Mouse (Mus musculus) lung, postnatal 0 days (tissue): ENCODE measurements around the gene Ntpcr. TPM values are rescaled to one million over a fixed set of nuclear protein-coding genes. Genes with fewer than 3 reads are reported as not detected.
A peak's percentile ranks its signal among the peaks of the same experiment; 100 is the strongest.

ENCODE experiments used
- ATAC-seq: fragments of 200-750 bp; cut with Nextera tagmentation; 2 replicates; pipeline ENCODE4 v1.8.0; 2017; ENCODE audit warnings: moderate library complexity
- DNase-seq: peaks from one replicate; pipeline ENCODE4 v3.0.0-alpha.2; 2016; ENCODE audit warnings: low spot score
- H3K27ac ChIP-seq: fragments of 300-500 bp; sonication (generic); 2 replicates; pipeline ENCODE4 v1.5.1; 2014; ENCODE audit warnings: antibody characterized with exemption, mild to moderate bottlenecking, low read length, mixed read lengths
- H3K27me3 ChIP-seq: fragments of 300-500 bp; sonication (generic); replicated peaks from 2 replicates; pipeline ENCODE4 v1.6.1; 2014; ENCODE audit warnings: low read length, mixed read lengths; ENCODE audit not compliant: insufficient read depth
- H3K36me3 ChIP-seq: fragments of 300-500 bp; sonication (generic); 2 replicates; pipeline ENCODE4 v1.6.1; 2014; ENCODE audit warnings: low read length, mixed read lengths; ENCODE audit not compliant: insufficient read depth
- H3K4me1 ChIP-seq: fragments of 300-500 bp; sonication (generic); 2 replicates; pipeline ENCODE4 v1.6.1; 2014; ENCODE audit warnings: antibody characterized with exemption, low read depth, low read length, mixed read lengths; ENCODE audit not compliant: insufficient read depth
- H3K4me2 ChIP-seq: fragments of 300-500 bp; sonication (generic); replicated peaks from 2 replicates; pipeline ENCODE4 v1.6.1; 2014; ENCODE audit warnings: low read depth, mild to moderate bottlenecking, low read length, moderate library complexity, mixed read lengths
- H3K4me3 ChIP-seq: fragments of 300-500 bp; sonication (generic); 2 replicates; pipeline ENCODE4 v1.5.1; 2014; ENCODE audit warnings: low read depth, low read length
- H3K9ac ChIP-seq: fragments of 300-500 bp; sonication (generic); replicated peaks from 2 replicates; pipeline ENCODE4 v1.6.1; 2014; ENCODE audit warnings: low read depth, mild to moderate bottlenecking
- H3K9me3 ChIP-seq: fragments of 300-500 bp; sonication (generic); 2 replicates; pipeline ENCODE4 v1.6.1; 2016; ENCODE audit warnings: low read length, mixed read lengths
- CTCF ChIP-seq: IDR thresholded peaks from 2 replicates; pipeline ENCODE4 v1.5.1; 2016; ENCODE audit warnings: antibody characterized with exemption, mild to moderate bottlenecking
- EP300 ChIP-seq: IDR thresholded peaks from 2 replicates; pipeline ENCODE4 v1.6.1; 2016; ENCODE audit warnings: antibody characterized with exemption, mild to moderate bottlenecking, control low read depth
- WGBS: fragments of 180-500 bp; shearing (Covaris S2); extraction: QIAGEN DNeasy Blood & Tissue Kit; methylation state at CpG from one replicate; pipeline ENCODE4 v1.1.7; 2014; 5-methylcytosine and 5-hydroxymethylcytosine counted together
- polyA plus RNA-seq: library from polyadenylated mRNA; unstranded; fragments of >200 nt; fragmentation: Nextera tagmentation; extraction: Ambion mirVana; gene quantifications from 2 replicates; pipeline ENCODE4 v1.2.1, GENCODE M21; 2015

The Ntpcr gene
- polyA plus RNA-seq, 1 experiment from 2014 or later, result 31.2 TPM

DNA sequence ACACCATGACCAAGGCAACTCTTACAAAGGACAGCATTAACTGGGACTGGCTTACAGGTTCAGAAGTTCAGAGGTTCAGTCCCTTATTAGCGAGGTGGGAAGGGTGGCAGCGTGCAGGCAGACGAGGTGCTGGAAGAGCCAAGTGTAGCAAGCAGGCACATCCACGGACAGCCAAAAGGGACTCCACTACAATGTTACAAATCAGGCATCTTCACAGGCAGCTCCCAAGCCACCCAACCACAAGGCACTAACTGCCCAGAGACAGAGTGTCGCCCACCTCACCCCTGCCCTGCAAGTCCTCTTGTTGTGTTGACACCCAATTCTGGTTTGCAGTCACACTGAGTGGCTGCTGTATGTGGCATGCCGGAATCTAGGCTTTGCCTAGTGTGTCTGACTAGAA is 25.3 kb upstream of the Ntpcr start:
- no peaks in the 10 kb centered on the region for H3K9me3 ChIP-seq
- H3K27ac ChIP-seq, result no peak overlapping the region
- TF ChIP-seq EP300, result no peak
- TF ChIP-seq CTCF, result no peak
- no peaks in the 10 kb centered on the region for H3K36me3 ChIP-seq
- ATAC-seq (no peak), DNase-seq (no peak)
- H3K4me1 ChIP-seq, result no peaks in the 10 kb centered on the region
- WGBS, result 94% methylated on average over 6 of the region's 6 CpGs
- no peak overlapping the region for H3K4me3 ChIP-seq
- H3K27me3 ChIP-seq, result no peaks in the 10 kb centered on the region
- H3K9ac ChIP-seq, result no peak overlapping the region
- no peak overlapping the region for H3K4me2 ChIP-seq

GRCm38 (mm10) chr8:125705816-125706215 is 23.9 kb upstream of the Ntpcr start:
- H3K9me3 ChIP-seq, result no peaks in the 10 kb centered on the region
- H3K4me1 ChIP-seq, result no peaks in the 10 kb centered on the region
- TF ChIP-seq CTCF, result no peak
- no peak for TF ChIP-seq EP300

GRCm38 (mm10) chr8:125709171-125709570 is 20.6 kb upstream of the Ntpcr start:
- H3K4me2 ChIP-seq, result no peak overlapping the region
- no peaks in the 10 kb centered on the region for H3K9me3 ChIP-seq
- 87% methylated on average over 5 of the region's 5 CpGs for WGBS
- TF ChIP-seq EP300 (no peak), CTCF (no peak)
- ATAC-seq (no peak), DNase-seq (no peak)
- H3K9ac ChIP-seq, result no peak overlapping the region
- H3K27me3 ChIP-seq, result no peaks in the 10 kb centered on the region
- H3K4me1 ChIP-seq, result no peaks in the 10 kb centered on the region
- H3K4me3 ChIP-seq, result no peak overlapping the region
- no peak overlapping the region for H3K27ac ChIP-seq
- H3K36me3 ChIP-seq, result no peaks in the 10 kb centered on the region

More at GRCm38 (mm10) chr8:125705816-125706215, 23.9 kb upstream of the Ntpcr start:
- no peak overlapping the region for H3K9ac ChIP-seq
- H3K36me3 ChIP-seq, result no peaks in the 10 kb centered on the region
- no peak for ATAC-seq
- H3K27ac ChIP-seq, result no peak overlapping the region
- H3K27me3 ChIP-seq, result no peaks in the 10 kb centered on the region
- no peak overlapping the region for H3K4me2 ChIP-seq
- 74% methylated on average over 7 of the region's 7 CpGs for whole genome bisulfite sequencing
- DNase-seq, result no peak
- no peak overlapping the region for H3K4me3 ChIP-seq

DNA sequence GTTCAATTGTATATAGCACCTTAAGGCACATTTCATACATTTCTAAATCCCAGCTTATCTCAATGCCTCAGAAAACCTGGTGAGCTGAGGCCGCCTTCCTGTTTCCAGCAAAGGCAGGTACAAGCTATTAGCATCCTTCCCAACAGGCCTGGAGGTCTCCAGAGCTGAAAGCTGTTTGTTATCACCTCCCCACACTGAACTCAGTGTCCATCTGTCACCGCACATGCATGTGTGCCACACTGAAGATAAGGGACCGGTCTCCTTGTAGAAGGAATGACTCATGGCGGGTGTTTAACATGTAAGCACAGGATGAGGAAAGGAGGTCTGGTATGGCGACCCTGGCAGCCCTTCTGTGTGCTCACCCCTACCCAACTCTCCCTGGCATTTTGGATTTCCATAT is 18.2 kb upstream of the Ntpcr start:
- TF ChIP-seq CTCF (no peak), EP300 (no peak)
- no peak overlapping the region for H3K4me2 ChIP-seq
- no peak for DNase-seq
- H3K4me3 ChIP-seq, result no peak overlapping the region
- H3K4me1 ChIP-seq, result no peaks in the 10 kb centered on the region
- no peaks in the 10 kb centered on the region for H3K9me3 ChIP-seq
- no peak overlapping the region for H3K9ac ChIP-seq
- H3K36me3 ChIP-seq, result no peaks in the 10 kb centered on the region
- H3K27ac ChIP-seq, result no peak overlapping the region
- H3K27me3 ChIP-seq, result no peaks in the 10 kb centered on the region
- 73% methylated on average over 5 of the region's 5 CpGs for WGBS
- ATAC-seq, result no peak

DNA sequence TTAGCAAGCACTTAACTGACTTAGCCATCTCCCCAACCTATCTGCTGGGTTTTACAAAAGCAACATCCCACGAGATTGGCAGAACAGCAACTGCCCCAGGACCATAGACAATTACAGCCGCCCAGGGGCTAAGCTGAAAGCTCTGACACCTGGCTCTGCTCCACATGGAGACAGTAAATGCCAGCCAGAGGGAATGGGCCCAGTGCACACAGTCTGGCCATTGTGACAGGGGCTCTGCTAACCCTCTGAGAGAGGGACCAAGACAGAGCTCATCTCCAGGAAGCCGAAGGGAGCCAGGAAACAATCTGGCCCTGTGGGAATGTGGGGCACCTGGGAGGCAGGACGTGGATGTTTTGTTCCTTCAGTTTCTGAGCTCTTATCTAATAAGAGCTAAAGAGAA is 13.6 kb upstream of the Ntpcr start:
- no peaks in the 10 kb centered on the region for H3K27me3 ChIP-seq

GRCm38 (mm10) chr8:125716613-125717012 is 13.2 kb upstream of the Ntpcr start:
- Histone ChIP-seq H3K4me2 (no peak overlapping the region), H3K4me3 (no peak overlapping the region), H3K36me3 (no peaks in the 10 kb centered on the region), H3K27me3 (no peaks in the 10 kb centered on the region), H3K27ac (no peak overlapping the region), H3K9me3 (no peaks in the 10 kb centered on the region), H3K9ac (no peak overlapping the region), H3K4me1 (no peaks in the 10 kb centered on the region)
- 43% methylated on average over 7 of the region's 7 CpGs for WGBS
- no peak for TF ChIP-seq CTCF
- no peak for TF ChIP-seq EP300
- DNase-seq (no peak), ATAC-seq (no peak)

More for the DNA sequence above, 13.6 kb upstream of the Ntpcr start:
- DNase-seq, result no peak
- no peak for TF ChIP-seq CTCF
- TF ChIP-seq EP300, result no peak
- no peaks in the 10 kb centered on the region for H3K36me3 ChIP-seq
- no peaks in the 10 kb centered on the region for H3K9me3 ChIP-seq
- H3K9ac ChIP-seq, result no peak overlapping the region
- H3K4me3 ChIP-seq, result no peak overlapping the region
- 47% methylated on average over 4 of the region's 4 CpGs for WGBS
- ATAC-seq, result no peak
- H3K4me2 ChIP-seq, result no peak overlapping the region
- no peak overlapping the region for H3K27ac ChIP-seq
- H3K4me1 ChIP-seq, result no peaks in the 10 kb centered on the region

- no peak for ATAC-seq
- DNase-seq, result peak; percentile 14
- no peak for TF ChIP-seq EP300
- peak; percentile 65 for TF ChIP-seq CTCF
- no peaks in the 10 kb centered on the region for H3K9me3 ChIP-seq
- H3K27me3 ChIP-seq, result no peaks in the 10 kb centered on the region
- H3K27ac ChIP-seq, result no peak overlapping the region
- no peaks in the 10 kb centered on the region for H3K36me3 ChIP-seq
- H3K9ac ChIP-seq, result no peak overlapping the region
- H3K4me3 ChIP-seq, result no peak overlapping the region
- no peaks in the 10 kb centered on the region for H3K4me1 ChIP-seq
- 63% methylated on average over 4 of the region's 4 CpGs for WGBS
- no peak overlapping the region for H3K4me2 ChIP-seq
These were observed 10.8 kb upstream of the Ntpcr start for GRCm38 (mm10) chr8:125718914-125719313.
